Mouse (Mus musculus) bone marrow, adult 2 months (tissue): ENCODE measurements around the gene Vezt. TPM values are rescaled to one million over a fixed set of nuclear protein-coding genes. Genes with fewer than 3 reads are reported as not detected.

ENCODE experiments used
- H3K27ac ChIP-seq: fragments of 200-500 bp; 2 replicates; pipeline ENCODE4 v1.5.1; 2012; ENCODE audit warnings: low read depth, mild to moderate bottlenecking, control low read depth, inconsistent platforms, low read length; ENCODE audit not compliant: control insufficient read depth, poor library complexity, insufficient read depth
- H3K4me1 ChIP-seq: fragments of 200-500 bp; 2 replicates; pipeline ENCODE4 v1.6.1; 2011; ENCODE audit warnings: low read length; ENCODE audit not compliant: control insufficient read depth, insufficient read depth
- H3K4me3 ChIP-seq: fragments of 200-500 bp; replicated peaks from 2 replicates; pipeline ENCODE3; 2011; ENCODE audit warnings: mild to moderate bottlenecking, low read depth, low read length, control low read depth; ENCODE audit not compliant: control insufficient read depth
- CTCF ChIP-seq: fragments of 200-500 bp; IDR thresholded peaks from 2 replicates; pipeline ENCODE4 v1.5.1; 2011; ENCODE audit warnings: low read length, control low read depth; ENCODE audit not compliant: control insufficient read depth, insufficient read depth
- POLR2A ChIP-seq: fragments of 200-500 bp; IDR thresholded peaks from 2 replicates; pipeline ENCODE4 v1.6.1; 2011; ENCODE audit warnings: low read depth, mild to moderate bottlenecking, control low read depth, low read length, borderline replicate concordance; ENCODE audit not compliant: control insufficient read depth
- WGBS: fragments of 180-500 bp; shearing (Covaris S2); methylation state at CpG from one replicate; pipeline ENCODE4 v1.1.7; 2018; 5-methylcytosine and 5-hydroxymethylcytosine counted together
- polyA plus RNA-seq: library from polyadenylated mRNA; stranded (reverse); fragments of >200 nt; gene quantifications from 2 replicates; pipeline ENCODE4 v1.2.4, GENCODE M21; 2011; ENCODE audit warnings: low replicate concordance; ENCODE audit not compliant: missing spikeins, insufficient read depth, insufficient read length

The Vezt gene
- polyA plus RNA-seq, 1 experiment: 7.9 TPM

DNA sequence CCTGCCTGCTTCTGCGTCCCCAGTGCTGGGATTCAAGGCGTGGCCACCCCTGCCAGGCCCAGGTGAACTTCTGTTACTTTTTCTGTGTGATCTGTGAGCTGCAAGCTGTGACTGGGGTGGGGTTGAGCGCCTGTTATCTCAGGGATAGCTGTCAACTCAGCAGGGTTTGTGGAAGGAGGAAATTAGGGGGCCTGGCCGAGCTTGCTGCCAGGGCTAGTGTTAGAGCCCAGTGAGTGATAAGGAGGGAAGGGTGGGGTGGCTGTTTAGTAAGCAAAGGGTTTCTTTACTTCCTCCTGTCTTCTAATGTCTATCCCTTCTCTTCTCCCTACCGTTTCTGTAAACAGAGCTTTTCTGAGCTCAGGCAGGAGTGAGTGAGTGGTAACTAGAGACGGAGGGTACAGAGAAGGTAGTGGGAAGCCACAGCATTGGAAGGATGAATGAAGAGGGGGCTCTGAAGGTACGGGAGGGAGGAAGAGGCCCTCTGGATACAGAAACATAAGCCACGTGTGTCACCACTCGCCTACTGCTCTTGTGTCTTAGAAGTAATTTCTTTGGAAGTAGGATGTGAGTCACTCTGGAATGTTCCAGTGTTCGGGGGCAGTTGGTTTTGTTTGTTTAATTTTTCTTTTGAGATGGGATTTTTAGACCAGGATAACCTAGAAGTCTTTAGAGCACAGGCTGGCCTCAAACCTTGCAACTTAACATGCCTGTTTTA is 12.4 kb upstream of the Vezt start:
- H3K4me3 ChIP-seq: no peak overlapping the region
- 37% methylated on average over 10 of the region's 10 CpGs for WGBS
- TF ChIP-seq POLR2A: no peak
- no peak for TF ChIP-seq CTCF
- peaks cover 2% of the 10 kb centered on the region; the same call in 1 of the 2 replicates for H3K4me1 ChIP-seq
- no peak overlapping the region for H3K27ac ChIP-seq

DNA sequence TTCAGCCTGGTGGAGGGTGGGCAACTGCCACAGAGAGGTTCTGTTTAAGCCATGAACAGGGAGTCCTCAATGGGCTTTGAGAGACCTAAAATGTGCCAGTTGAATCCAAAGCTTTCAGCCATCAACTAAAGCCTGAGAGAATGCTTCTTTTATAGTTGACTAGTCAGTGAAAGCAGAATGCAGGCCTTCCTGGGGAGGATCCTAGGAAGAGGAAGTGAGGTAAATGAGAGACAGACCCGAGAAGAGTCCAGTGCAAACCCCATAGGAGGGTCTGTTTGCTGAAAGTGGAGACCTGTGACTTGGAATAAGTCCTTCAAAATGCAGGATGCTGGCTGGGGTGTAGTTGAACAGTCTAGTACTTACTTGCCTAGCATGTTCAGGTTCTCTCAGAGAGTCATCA is 11.4 kb upstream of the Vezt start:
- Histone ChIP-seq H3K4me3 (no peak overlapping the region), H3K27ac (no peak overlapping the region), H3K4me1 (peaks cover 2% of the 10 kb centered on the region; the same call in 1 of the 2 replicates)
- 7% methylated on average over 1 of the region's 1 CpGs for WGBS
- no peak for TF ChIP-seq POLR2A
- no peak for TF ChIP-seq CTCF

DNA sequence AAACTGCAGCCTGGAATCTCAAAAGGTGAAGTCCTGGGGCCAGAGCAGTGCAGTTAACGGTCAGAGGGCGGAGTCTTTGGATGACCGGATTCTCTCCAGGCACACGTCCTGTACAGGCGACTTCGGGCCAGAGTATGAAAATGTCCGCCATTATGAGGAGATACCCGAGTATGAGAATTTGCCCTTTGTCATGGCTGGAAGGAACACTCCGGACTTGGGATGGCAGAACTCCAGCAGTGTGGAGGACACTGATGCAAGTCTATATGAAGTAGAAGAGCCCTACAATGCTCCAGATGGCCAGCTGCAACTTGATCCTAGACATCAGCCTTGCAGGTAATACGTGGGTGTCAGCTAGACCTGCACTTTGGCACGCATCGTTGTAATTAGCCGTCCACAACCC is 9.7 kb upstream of the Vezt start:
- no peak for TF ChIP-seq CTCF
- no peak for TF ChIP-seq POLR2A
- WGBS: 91% methylated on average over 13 of the region's 13 CpGs
- H3K4me1 ChIP-seq: peaks cover 2% of the 10 kb centered on the region; the same call in 1 of the 2 replicates
- no peak overlapping the region for H3K4me3 ChIP-seq
- H3K27ac ChIP-seq: no peak overlapping the region

DNA sequence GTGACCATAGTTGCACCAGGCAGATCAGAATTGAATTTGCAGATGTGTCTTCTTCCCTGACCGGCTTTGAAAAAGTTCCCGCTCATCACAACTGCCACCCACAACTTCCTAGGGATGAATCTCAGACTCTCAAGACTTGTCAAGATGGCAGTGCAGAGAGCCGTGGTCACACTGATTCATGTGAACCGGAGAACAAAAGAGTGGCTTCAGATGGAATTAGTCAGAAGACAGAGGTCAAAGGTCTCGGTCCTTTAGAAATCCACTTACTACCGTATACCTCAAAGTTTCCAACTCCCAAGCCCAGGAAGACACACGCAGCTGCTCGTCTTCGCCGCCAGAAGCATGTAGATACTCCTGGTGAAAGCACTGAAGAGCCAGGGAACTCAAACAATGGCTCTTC is 8.3 kb upstream of the Vezt start:
- Histone ChIP-seq H3K4me1 (0 out of 2 replicates have a peak, but pooled peaks cover 1% of the 10 kb centered on the region), H3K27ac (no peak overlapping the region), H3K4me3 (no peak overlapping the region)
- WGBS: 91% methylated on average over 10 of the region's 10 CpGs
- no peak for TF ChIP-seq CTCF
- TF ChIP-seq POLR2A: no peak

DNA sequence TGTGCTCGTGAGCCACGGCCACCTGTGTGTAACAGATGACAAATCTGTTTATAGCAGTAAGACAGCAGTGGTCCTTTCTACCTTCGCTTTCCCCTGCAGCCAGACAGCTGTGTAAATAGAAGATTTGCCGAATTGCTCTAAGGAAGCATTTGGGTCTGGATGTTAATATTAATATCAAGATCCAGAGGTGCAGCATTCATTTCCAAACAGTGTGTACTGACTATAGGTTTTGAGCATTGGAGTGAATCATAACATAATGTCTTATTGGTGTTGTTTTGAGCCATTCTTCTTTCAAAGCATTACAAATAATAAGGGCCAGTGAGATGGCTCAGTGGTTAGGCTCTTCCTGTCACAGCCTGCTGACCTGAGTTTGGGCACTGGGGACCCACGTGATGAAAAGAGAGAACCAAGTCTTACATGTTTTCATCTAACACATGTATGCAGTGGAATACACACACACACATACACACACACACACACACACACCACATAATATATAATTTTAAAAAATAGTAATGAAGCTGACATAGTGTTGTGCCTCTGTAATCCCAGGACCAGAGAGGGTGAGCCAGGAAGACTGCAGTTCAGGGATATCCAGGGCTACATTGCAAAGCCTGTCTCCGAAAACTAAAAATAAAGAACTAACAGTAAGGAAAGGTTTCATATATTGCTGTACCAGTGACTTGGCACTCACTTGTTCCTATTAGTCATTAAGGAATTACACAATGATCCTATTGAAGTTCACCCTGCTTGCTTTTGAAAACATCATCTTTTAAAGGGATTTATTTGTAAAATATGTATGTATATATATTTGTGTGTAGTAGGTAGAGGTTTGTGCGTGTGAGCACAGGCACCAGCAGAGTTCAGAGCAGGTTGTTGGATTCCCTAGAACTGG is 3.0 kb upstream of the Vezt start:
- Histone ChIP-seq H3K4me1 (no peaks in the 10 kb centered on the region; the same call in none of the 2 replicates), H3K4me3 (no peak overlapping the region), H3K27ac (no peak overlapping the region)
- TF ChIP-seq POLR2A (no peak), CTCF (no peak)
- 62% methylated on average over 7 of the region's 7 CpGs for WGBS

DNA sequence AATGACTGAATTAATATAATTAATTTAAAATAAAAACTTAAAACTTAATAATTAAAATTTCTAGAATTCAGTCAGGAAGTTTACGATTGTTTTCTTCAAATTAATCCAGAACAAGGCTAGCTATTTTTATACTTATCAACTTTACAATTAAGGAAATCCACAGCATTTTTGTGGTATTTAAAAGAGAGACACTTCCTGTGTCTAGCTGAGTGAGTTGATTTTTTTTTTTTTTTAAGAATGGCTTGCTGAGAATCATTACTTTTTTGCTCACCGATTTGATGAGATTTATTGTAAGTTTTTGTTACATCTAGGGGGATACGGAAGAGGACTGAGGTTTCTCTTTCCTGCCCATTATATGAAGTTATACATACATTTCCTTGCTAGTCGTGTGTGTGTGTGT is 2.0 kb upstream of the Vezt start:
- H3K27ac ChIP-seq: no peak overlapping the region
- H3K4me3 ChIP-seq: no peak overlapping the region
- 14% methylated on average over 4 of the region's 4 CpGs for WGBS
- TF ChIP-seq POLR2A (no peak), CTCF (no peak)
- H3K4me1 ChIP-seq: no peaks in the 10 kb centered on the region; the same call in none of the 2 replicates

DNA sequence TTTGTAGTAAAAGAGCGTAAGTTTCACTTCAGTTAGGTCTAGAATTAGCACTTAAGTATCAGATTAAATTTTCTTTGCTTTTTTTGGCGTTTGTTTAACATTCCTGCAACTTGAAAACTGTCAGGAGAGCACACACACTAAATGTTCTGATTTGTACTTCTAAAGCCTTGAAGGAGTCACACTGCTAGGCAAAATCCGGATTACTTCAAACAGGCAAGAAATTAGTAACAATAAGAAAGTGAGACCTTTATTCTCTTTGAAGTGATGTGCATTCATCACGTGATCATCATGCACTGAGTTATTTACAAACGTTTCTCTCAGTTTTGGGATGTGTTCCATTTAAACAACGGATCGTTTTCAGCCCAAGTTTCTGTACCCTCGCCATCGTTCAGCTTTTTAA is 1.6 kb upstream of the Vezt start:
- H3K27ac ChIP-seq: no peak overlapping the region
- H3K4me1 ChIP-seq: no peaks in the 10 kb centered on the region; the same call in none of the 2 replicates
- H3K4me3 ChIP-seq: no peak overlapping the region
- 28% methylated on average over 9 of the region's 9 CpGs for WGBS
- no peak for TF ChIP-seq CTCF
- TF ChIP-seq POLR2A: no peak

DNA sequence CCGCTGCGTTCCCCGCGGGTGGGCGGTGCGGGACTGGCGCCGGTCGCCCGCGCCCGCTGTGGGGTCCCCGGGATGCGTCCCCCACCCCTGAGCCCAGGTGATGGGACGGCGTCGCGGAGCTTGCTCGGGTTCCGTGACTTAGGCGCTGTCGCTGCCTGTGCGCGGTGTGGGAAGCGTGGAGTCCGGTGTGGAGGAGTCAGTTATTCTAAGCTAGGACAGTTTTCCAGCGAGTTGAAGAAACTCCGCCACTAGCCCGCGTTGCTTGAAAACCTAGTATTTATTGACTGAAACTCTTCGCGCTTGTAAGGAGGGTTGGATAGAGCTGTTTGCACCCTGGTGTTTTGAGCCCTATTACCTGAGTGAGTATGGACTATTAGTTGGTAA is 750 bp upstream of the Vezt start:
- under 1% methylated on average over 32 of the region's 32 CpGs for WGBS
- no peak for TF ChIP-seq POLR2A
- TF ChIP-seq CTCF: no peak
- H3K4me1 ChIP-seq: no peaks in the 10 kb centered on the region; the same call in none of the 2 replicates
- peak overlapping the region; percentile 84 for H3K27ac ChIP-seq
- H3K4me3 ChIP-seq: peak overlapping the region; percentile 97
